Mouse (Mus musculus): ENCODE data around the gene Hoxa7.

- TF ChIP-seq POLR2A (IDR thresholded peaks at IDR 0.05; ENCODE audit: low read depth, low read length) (no peak), CTCF (IDR thresholded peaks at IDR 0.05; ENCODE audit: extremely low read depth, insufficient read length, insufficient replicate concordance, low read depth, low read length) (peak; percentile 99)
These were observed at the start of gene Hoxa7 for GRCm38 (mm10) chr6:52221337-52221992.

All from small intestine, adult 2 months (tissue).